Mouse (Mus musculus): ENCODE data around the gene Mlf2.

The Mlf2 gene

GRCm38 (mm10) chr6:124936681-124937080 is 5.5 kb downstream of the Mlf2 start:
- no peak for DNase-seq

- DNase-seq = peak; percentile 17 to 43
Measured at GRCm38 (mm10) chr6:124937493-124937892, 6.3 kb downstream of the Mlf2 start.

- DNase-seq = no peak
Measured at GRCm38 (mm10) chr6:124938554-124938953, 7.4 kb downstream of the Mlf2 start.

GRCm38 (mm10) chr6:124941679-124942078 is 10.5 kb downstream of the Mlf2 start:
- no peak for DNase-seq

- no peak for DNase-seq
Measured at GRCm38 (mm10) chr6:124943526-124943925, 12.3 kb downstream of the Mlf2 start.

- DNase-seq = no peak
Measured at GRCm38 (mm10) chr6:124953991-124954715, 23.0 kb downstream of the Mlf2 start.

- no peak for DNase-seq
Measured at GRCm38 (mm10) chr6:124955212-124955611, 24.0 kb downstream of the Mlf2 start.

- DNase-seq = no peak
Measured at GRCm38 (mm10) chr6:124958127-124958526, 26.9 kb downstream of the Mlf2 start.

GRCm38 (mm10) chr6:124959960-124960359 is 28.8 kb downstream of the Mlf2 start:
- no peak for DNase-seq

GRCm38 (mm10) chr6:124961021-124961420 is 29.8 kb downstream of the Mlf2 start:
- no peak for DNase-seq

- no peak for DNase-seq
Measured at GRCm38 (mm10) chr6:124964638-124965037, 33.5 kb downstream of the Mlf2 start.

- peak; percentile 97 for DNase-seq
Measured at GRCm38 (mm10) chr6:124965088-124965719, 34.0 kb downstream of the Mlf2 start, which contains the start of gene Cops7a. Gene Cops7a (minus strand): TSS chr6:124965538.

- no peak for DNase-seq
Measured at GRCm38 (mm10) chr6:124965747-124966146, 34.6 kb downstream of the Mlf2 start.

- DNase-seq = no peak
Measured at GRCm38 (mm10) chr6:124966466-124967118, 35.4 kb downstream of the Mlf2 start.

GRCm38 (mm10) chr6:124967766-124968165 is 36.6 kb downstream of the Mlf2 start:
- peak; percentile 36 to 59 for DNase-seq
